Mouse (Mus musculus) brain, embryonic 18.5 days (tissue): ENCODE data around the gene Olfr1357.
"Not testable (repeated sequence)": the region's sequence is repeated elsewhere in the genome, so short reads cannot be mapped to it uniquely, and the experiment has no call there.

ENCODE experiments used
- DNase-seq: peaks from one replicate; pipeline ENCODE4 v3.0.0-alpha.2; 2012; ENCODE audit warnings: low read depth, low spot score

The Olfr1357 gene

GRCm38 (mm10) chr10:78617974-78618373 lies at the start of gene Olfr1357:
Olfr1357 (minus strand) TSS chr10:78618074.
- DNase-seq = no peak

- DNase-seq = not testable (repeated sequence)
Observed at GRCm38 (mm10) chr10:78666696-78667095, 48.8 kb upstream of the Olfr1357 start.

- DNase-seq = no peak
Observed at GRCm38 (mm10) chr10:78664546-78664945, 46.7 kb upstream of the Olfr1357 start.

- DNase-seq = no peak
Observed at GRCm38 (mm10) chr10:78661198-78661597, 43.3 kb upstream of the Olfr1357 start.

GRCm38 (mm10) chr10:78632311-78632710 lies 14.4 kb upstream of the Olfr1357 start:
- no peak for DNase-seq

- no peak for DNase-seq
Observed at GRCm38 (mm10) chr10:78630194-78630593, 12.3 kb upstream of the Olfr1357 start.

- not testable (repeated sequence) for DNase-seq
Observed at GRCm38 (mm10) chr10:78623143-78623542, 5.3 kb upstream of the Olfr1357 start.

- no peak for DNase-seq
Observed at GRCm38 (mm10) chr10:78607602-78608001, 10.3 kb downstream of the Olfr1357 start.

GRCm38 (mm10) chr10:78605080-78605479 lies 12.8 kb downstream of the Olfr1357 start:
- no peak for DNase-seq

GRCm38 (mm10) chr10:78599865-78600264 lies 18.0 kb downstream of the Olfr1357 start:
- DNase-seq = no peak

GRCm38 (mm10) chr10:78594566-78594965 lies 23.3 kb downstream of the Olfr1357 start:
- DNase-seq = no peak

GRCm38 (mm10) chr10:78594157-78594556 lies 23.7 kb downstream of the Olfr1357 start:
- DNase-seq = no peak

GRCm38 (mm10) chr10:78593736-78594135 lies 24.1 kb downstream of the Olfr1357 start:
- no peak for DNase-seq

GRCm38 (mm10) chr10:78592856-78593379 lies 25.0 kb downstream of the Olfr1357 start:
- no peak for DNase-seq

GRCm38 (mm10) chr10:78591406-78592328 lies 26.2 kb downstream of the Olfr1357 start, which contains the start of gene Syde1:
Syde1 (minus strand) TSS chr10:78591964.
- DNase-seq = no peak

GRCm38 (mm10) chr10:78590744-78591143 lies 27.1 kb downstream of the Olfr1357 start:
- no peak for DNase-seq

GRCm38 (mm10) chr10:78589901-78590300 lies 28.0 kb downstream of the Olfr1357 start:
- DNase-seq = no peak

GRCm38 (mm10) chr10:78589291-78589690 lies 28.6 kb downstream of the Olfr1357 start:
- DNase-seq = no peak

GRCm38 (mm10) chr10:78586026-78586425 lies 31.8 kb downstream of the Olfr1357 start:
- DNase-seq = no peak

- no peak for DNase-seq
Observed at GRCm38 (mm10) chr10:78585606-78586005, 32.3 kb downstream of the Olfr1357 start.

- no peak for DNase-seq
Observed at GRCm38 (mm10) chr10:78584996-78585395, 32.9 kb downstream of the Olfr1357 start.

- no peak for DNase-seq
Observed at GRCm38 (mm10) chr10:78583939-78584338, 33.9 kb downstream of the Olfr1357 start.

- no peak for DNase-seq
Observed at GRCm38 (mm10) chr10:78583347-78583746, 34.5 kb downstream of the Olfr1357 start.
